Mouse (Mus musculus) telencephalon, adult 2 months (tissue): ENCODE measurements around the gene Tango6.

ENCODE experiments used
- DNase-seq: peaks from one replicate; pipeline ENCODE4 v3.0.0-alpha.2; 2011; ENCODE audit warnings: low read depth, low spot score

The Tango6 gene

DNA sequence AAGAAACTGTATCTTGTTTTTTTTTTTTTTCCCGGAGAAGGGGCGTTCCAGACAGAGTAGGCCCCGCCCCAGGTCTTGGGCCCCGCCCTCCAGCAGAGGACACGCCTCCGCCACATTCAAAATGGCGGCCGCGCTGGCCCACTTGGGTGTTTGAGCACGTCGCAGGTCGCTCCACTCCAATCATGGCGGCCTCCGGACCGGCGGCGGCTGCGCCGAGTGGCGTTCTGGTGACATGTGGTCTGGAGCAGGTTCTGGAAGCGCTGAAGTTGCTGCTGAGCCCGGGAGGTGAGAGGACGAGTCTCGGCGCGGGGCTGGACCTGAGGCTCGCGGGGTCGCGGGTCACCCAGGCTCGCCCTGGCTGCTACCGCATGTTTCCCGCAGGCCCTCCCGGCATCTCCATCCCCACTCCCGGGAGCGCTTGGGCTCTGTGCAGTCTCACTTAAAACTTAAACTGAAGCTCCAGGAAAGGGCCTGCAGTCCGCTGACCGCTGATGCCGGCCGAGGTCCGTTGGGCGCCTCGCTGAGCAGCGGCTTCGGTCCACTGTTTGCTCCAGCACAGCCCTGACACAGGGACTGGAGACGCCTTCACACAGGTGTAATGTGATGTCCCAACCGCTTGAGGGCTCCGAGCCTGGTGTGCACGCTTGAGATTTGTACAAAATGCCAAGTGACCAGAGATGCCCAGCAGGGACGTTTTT is at the start of gene Tango6:
Gene Tango6 (plus strand): TSS at position 98 of the 698 bp plus-strand sequence.
- peak; percentile 75 for DNase-seq

DNA sequence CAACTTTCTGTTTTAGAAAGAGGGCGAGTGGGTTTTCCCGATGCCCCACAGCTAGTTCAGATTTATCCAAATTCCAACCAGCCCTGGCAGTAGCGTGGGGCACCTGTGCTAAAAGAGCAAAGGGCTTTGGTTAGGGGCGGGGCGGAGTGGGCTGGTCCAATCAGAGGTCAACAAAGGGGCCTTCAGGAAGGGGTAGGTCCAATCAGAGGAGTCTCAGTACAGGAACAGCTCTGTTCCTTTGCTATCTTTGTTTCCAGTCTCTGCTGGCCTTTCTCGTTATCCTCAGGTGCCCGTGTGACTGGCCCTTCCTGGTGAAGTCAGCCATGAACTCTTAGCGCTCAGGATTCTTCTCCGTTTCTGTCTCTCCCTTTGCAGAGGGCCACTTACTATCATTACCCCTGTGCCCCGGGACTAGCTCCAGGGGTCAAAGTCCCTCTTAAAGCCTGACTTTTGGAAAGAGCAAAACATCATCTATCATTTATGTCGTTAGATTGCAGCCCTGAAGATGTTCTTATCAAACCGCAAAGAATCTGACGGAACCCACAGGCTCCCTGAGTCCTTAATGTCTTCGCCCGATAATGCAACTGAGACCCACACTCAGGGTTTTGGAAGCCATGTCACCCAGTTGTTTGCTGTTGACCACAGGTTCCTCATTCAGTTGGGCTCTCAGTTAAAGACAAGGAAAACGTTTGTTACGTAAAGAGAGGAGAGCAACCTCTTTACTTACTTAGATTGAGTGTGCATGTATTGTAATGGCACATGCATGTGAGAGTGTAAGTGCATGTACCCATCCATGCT is 49.3 kb upstream of the Tango6 start:
- DNase-seq = no peak

GRCm38 (mm10) chr8:106635284-106635683 is 47.6 kb upstream of the Tango6 start:
- DNase-seq = no peak

DNA sequence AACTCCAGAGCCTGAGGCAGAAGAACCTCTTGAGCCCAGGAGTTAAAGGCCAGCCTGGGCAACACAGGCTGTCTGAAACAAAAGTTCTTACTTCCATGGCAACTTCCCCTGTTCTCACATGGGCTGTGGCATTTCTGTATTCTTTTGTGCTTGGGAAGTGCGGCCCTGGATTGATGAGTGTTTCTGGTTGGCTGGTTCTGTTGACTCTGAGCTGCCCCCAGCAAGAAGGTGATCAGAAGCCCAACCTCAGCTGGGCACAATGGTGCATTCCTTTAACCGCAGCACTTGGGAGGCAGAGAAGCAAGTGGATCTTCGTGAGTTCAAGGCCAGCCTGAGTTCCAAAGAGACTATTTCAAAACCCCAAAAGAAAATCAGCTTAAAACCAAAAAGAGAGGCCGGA is 45.4 kb upstream of the Tango6 start:
- no peak for DNase-seq

DNA sequence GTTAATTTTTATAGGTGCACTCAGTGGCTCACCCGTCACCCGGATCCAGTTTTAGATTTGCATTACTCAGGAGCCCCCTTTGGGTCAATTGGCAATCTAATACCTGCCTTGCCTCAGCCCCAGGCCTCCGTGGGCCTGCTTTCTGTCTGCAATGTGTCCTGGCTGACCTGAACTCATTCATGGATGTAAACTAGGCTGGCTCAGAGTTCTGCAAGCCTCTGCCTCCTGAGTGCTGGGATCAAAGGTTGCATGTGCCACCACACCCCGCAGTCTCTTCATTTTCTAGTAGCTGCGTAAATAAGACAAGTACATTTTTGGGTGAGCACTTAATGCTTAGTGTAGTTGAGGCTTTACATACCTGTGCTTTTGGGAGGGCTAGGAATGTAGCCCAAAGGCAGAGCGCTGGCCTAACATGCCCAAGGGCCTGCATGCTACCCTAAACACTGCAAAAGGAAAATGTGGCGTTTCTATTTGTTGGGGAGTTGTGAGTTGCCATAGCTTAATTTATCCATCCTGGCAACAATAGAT is 44.0 kb upstream of the Tango6 start:
- no peak for DNase-seq

- no peak for DNase-seq
These were observed 42.7 kb upstream of the Tango6 start for GRCm38 (mm10) chr8:106640212-106640611.

DNA sequence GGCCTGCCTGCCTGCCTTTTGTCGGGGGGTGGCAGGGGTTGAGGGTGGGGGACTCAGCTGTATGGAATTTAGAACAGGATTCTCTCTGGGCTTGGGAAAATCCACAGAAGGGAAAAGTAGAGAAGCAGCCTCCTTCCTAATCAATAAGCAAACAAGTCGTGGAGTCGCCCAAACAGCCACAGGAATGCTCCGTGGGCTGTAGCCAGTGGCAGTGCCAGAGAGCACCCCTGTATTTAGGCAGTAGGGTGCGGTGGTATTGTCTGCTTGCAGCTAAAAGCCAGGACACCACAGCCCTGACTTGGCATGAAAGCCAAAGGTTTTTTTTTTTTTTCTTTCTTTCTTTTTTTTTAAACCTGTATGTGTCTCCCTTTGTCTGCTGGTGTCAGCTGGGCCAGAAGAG is 41.9 kb upstream of the Tango6 start:
- DNase-seq = no peak

DNA sequence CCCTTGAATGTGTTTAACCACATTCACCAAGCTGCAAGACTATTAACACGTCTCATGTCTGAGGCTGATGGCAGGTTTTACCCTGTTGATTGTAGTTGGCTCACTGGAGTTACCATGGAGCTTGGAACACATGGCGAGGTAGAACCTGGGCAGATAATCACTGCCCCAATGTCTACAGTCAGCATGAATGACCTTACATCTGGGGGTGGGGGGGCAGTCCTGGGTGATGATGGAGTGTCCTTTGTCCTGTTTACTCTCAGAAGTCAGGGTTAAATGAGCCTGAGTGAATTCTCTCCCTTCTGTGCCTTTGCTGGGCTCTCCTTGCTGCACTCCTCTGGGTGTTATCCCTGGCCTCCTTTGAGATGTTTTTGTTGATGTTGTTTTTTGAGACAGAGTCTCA is 40.7 kb upstream of the Tango6 start:
- no peak for DNase-seq

- no peak for DNase-seq
These were observed 39.8 kb upstream of the Tango6 start for GRCm38 (mm10) chr8:106643100-106643499.

GRCm38 (mm10) chr8:106644957-106645356 is 37.9 kb upstream of the Tango6 start:
- DNase-seq = no peak

DNA sequence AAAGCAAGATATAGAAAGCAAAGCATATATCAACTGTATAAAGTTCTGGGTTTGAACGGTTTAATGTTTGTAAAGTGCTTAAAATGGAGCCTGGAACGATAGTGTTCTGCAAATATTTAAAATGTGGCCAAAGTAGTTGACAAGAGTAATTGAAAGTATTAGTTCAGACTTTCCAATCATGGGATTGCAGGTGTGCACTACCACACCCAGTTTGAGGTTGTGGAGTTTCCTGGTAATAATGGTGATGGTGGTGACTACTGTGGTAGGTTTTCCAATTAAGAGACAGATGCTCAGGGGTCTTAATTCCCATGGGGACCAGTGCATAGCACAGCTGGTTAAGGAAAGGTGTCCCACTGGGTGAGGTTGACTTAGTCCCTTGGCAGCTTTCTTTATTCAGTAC is 36.7 kb upstream of the Tango6 start:
- no peak for DNase-seq

GRCm38 (mm10) chr8:106646731-106647130 is 36.1 kb upstream of the Tango6 start:
- DNase-seq = no peak

DNA sequence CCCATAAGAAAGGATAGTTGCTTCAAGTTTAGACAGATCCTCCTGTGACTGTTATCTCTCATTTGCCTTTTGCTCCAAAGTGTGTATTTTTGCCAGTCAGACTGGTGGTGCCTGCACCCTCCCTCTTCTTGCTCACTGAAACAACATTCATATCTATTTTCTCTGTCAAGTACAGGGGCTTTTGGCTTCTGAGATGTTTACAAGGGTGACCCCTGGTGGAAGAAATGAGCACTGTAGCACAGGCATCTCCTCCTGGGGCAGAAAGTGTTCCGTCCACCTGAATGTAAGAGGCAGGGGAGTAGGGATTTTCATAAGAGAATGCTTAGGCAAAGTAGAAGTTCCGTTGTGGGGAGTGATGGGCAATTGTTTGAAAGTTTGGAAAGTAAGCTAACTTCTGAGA is 35.5 kb upstream of the Tango6 start:
- DNase-seq = peak; percentile 21

DNA sequence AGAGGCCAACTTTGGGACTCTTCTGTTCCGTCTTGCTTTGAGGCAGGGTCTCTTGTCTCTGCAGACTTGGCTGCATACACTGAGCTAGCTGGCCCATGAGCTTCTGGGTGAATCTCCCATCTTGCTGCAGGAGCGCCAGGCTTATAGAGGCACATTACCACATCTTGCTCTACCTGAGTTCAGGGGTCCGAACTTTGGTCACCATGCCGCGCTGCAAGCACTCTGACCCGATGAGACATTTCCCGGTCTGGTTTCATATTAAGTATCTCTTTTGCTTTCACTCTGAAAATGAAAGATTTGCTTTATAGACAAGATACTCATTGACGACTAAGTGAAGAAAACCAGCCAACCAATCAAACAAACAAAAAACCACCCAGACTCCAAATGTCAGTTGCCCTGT is 34.4 kb upstream of the Tango6 start:
- DNase-seq = no peak

DNA sequence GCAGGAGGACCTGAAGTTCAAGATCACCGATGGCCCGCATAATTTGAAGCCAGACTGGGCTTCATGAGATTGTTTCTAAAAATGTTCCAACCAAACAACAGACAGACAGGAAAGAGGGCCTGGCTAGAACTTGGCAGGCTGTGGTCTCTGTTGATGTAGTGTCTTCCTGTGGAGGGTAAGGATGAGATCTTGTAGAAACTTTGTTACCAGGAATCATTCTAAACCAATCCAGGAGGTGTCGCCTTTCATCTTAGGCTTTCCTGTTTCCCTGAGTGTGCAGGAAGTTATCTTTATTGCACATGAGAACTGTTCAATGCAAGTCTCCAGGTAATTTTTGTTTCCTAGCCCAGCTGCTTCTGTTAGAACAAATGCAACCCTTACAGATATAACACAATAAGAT is 30.9 kb upstream of the Tango6 start:
- no peak for DNase-seq

DNA sequence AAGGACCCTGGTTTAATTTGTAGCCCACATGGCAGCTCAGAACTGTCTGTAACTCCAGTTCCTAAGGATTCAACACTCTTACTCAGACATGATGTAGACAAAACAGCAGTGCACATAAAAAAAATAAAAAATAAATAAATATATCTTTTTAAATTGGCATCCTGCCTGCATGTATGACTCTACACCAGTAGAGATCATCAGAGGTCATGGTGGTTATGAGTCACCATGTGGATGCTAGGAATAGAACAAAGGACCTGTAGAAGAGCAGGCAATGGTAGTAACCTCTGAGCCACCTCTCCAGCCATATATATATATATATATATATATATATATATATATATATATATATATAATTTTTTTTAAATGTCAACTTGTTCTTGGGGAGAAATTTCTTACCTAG is 26.8 kb upstream of the Tango6 start:
- no peak for DNase-seq

- DNase-seq = no peak
These were observed 10.1 kb upstream of the Tango6 start for GRCm38 (mm10) chr8:106672786-106673185.

DNA sequence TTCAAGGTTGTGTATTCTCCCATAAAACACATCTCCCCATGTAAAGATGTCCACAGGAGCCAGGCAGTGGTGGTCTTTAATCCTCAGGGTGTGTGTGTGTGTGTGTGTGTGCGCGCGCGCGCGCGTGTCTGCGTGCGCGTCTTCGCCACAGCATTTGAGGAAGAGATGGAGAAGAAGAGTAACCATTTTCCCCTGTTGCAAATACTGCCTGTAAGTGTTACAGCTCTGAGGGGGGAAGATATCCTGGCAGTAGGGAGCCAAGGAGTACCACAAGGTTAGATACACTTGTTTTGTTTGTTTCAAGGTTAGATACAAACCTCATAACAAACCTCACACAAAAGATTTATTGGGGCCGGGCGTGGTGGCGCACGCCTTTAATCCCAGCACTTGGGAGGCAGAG is 8.6 kb upstream of the Tango6 start:
- no peak for DNase-seq

GRCm38 (mm10) chr8:106674894-106675293 is 8.0 kb upstream of the Tango6 start:
- DNase-seq = no peak

GRCm38 (mm10) chr8:106684387-106684786 is 1.5 kb downstream of the Tango6 start:
- no peak for DNase-seq

DNA sequence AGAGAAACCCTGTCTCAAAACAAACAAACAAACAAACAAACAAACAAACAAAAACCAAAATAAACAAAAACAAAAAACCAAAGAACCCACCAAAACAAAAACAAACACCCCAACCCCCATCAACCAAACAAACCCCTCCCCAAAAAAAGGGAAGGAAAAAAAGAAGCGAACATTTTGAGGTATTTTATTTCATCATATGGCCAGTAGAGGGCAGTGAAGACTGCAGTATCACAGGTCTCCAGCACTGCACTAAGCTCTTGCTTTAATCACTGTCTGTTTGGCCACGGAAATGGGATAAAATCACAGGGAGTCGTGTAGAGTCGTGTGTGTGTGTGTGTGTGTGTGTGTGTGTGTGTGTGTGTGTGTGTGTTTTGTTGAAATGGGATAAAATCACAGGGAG is 4.6 kb downstream of the Tango6 start:
- peak; percentile 49 for DNase-seq

- DNase-seq = no peak
These were observed 14.9 kb downstream of the Tango6 start for GRCm38 (mm10) chr8:106697748-106698248.

- DNase-seq = no peak
These were observed 16.7 kb downstream of the Tango6 start for GRCm38 (mm10) chr8:106699588-106699987.
